Mouse (Mus musculus) limb, embryonic 14.5 days (tissue): ENCODE results near the gene Dok1. TPM values are rescaled to one million over a fixed set of nuclear protein-coding genes. Genes with fewer than 3 reads are reported as not detected.
A peak's percentile ranks its signal among the peaks of the same experiment; 100 is the strongest.

Experiments
- ATAC-seq: fragments of 200-750 bp; cut with Nextera tagmentation; 2 replicates; pipeline ENCODE4 v1.8.0; 2017; ENCODE audit warnings: low read depth, moderate number of reproducible peaks, moderate TSS enrichment; ENCODE audit not compliant: low FRiP score
- DNase-seq: peaks from one replicate; pipeline ENCODE4 v3.0.0-alpha.2; 2015; ENCODE audit warnings: low spot score
- H3K27ac ChIP-seq: fragments of 300-500 bp; sonication (generic); replicated peaks from 2 replicates; pipeline ENCODE4 v1.5.1; 2014; ENCODE audit warnings: low read depth, mild to moderate bottlenecking, low read length, moderate library complexity, mixed read lengths
- H3K27me3 ChIP-seq: fragments of 300-500 bp; sonication (generic); 2 replicates; pipeline ENCODE4 v1.6.1; 2014; ENCODE audit warnings: low read length, mixed read lengths; ENCODE audit not compliant: control insufficient read depth, insufficient read depth
- H3K36me3 ChIP-seq: fragments of 300-500 bp; sonication (generic); 2 replicates; pipeline ENCODE4 v1.6.1; 2014; ENCODE audit warnings: mild to moderate bottlenecking, low read length, moderate library complexity, mixed read lengths; ENCODE audit not compliant: control insufficient read depth, insufficient read depth
- H3K4me1 ChIP-seq: fragments of 300-500 bp; sonication (generic); 2 replicates; pipeline ENCODE4 v1.6.1; 2014; ENCODE audit warnings: antibody characterized with exemption, low read length, mixed read lengths; ENCODE audit not compliant: control insufficient read depth, insufficient read depth
- H3K4me2 ChIP-seq: fragments of 300-500 bp; sonication (generic); replicated peaks from 2 replicates; pipeline ENCODE4 v1.6.1; 2014; ENCODE audit warnings: low read depth, mild to moderate bottlenecking, low read length, moderate library complexity; ENCODE audit not compliant: severe bottlenecking
- H3K4me3 ChIP-seq: fragments of 300-500 bp; sonication (generic); replicated peaks from 2 replicates; pipeline ENCODE4 v1.5.1; 2014; ENCODE audit warnings: low read length
- H3K9ac ChIP-seq: fragments of 300-500 bp; sonication (generic); 2 replicates; pipeline ENCODE4 v1.6.1; 2014; ENCODE audit warnings: mild to moderate bottlenecking, low read depth, low read length, moderate library complexity; ENCODE audit not compliant: severe bottlenecking
- H3K9me3 ChIP-seq: fragments of 300-500 bp; sonication (generic); 2 replicates; pipeline ENCODE4 v1.6.1; 2016; ENCODE audit warnings: low read length; ENCODE audit not compliant: control insufficient read depth
- POLR2A ChIP-seq: fragments of 200-500 bp; IDR thresholded peaks from 2 replicates; pipeline ENCODE4 v1.8.0; 2012; ENCODE audit warnings: inconsistent platforms, mild to moderate bottlenecking, moderate library complexity, borderline replicate concordance; ENCODE audit not compliant: insufficient read depth, insufficient read length; ENCODE audit errors: extremely low read depth
- WGBS: fragments of 180-500 bp; shearing (Covaris S2); extraction: QIAGEN DNeasy Blood & Tissue Kit; methylation state at CpG from one replicate; pipeline ENCODE4 v1.1.7; 2014; 5-methylcytosine and 5-hydroxymethylcytosine counted together
- polyA plus RNA-seq, 2 experiments: library from polyadenylated mRNA; depleted of rRNA in 1 of 2; stranded (reverse) in 1 of 2; unstranded in 1 of 2; fragments of >200 nt; fragmentation: Nextera tagmentation in 1 of 2; extraction: Ambion mirVana in 1 of 2; gene quantifications; 2 replicates each; pipeline versions ENCODE4 v1.2.1 to v1.2.3; 2012 to 2014

Dok1 gene
- polyA plus RNA-seq, 2 experiments, result 11.4 to 17.1 TPM

DNA sequence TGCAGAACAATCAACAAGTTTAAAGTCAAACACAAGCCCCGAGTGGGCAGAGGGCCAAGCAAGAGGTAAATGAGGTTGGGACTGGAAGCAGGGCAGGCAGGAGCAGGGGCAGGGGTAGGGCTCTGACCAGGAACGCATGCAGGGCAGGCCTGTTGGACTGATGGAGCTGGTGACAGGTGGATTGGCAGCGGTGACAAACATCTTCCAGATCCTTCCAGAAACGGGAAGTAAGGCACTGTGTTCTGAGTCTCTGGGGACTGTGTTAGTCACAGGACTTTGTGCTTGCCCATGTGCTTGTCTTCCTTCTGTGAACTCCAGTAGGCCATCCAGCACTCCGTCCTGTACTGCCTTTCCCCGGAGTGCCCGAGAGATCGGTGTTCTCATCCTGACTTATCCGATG is 11.5 kb upstream of the Dok1 start:
- DNase-seq (no peak), ATAC-seq (no peak)
- H3K4me1 ChIP-seq, result no peaks in the 10 kb centered on the region
- H3K4me2 ChIP-seq, result no peak overlapping the region
- H3K9me3 ChIP-seq, result no peaks in the 10 kb centered on the region
- WGBS, result 80% methylated on average over 9 of the region's 9 CpGs
- no peak overlapping the region for H3K27ac ChIP-seq
- H3K36me3 ChIP-seq, result 0 out of 2 replicates have a peak, but pooled peaks cover 4% of the 10 kb centered on the region
- H3K27me3 ChIP-seq, result no peaks in the 10 kb centered on the region
- no peak overlapping the region for H3K9ac ChIP-seq
- no peak overlapping the region for H3K4me3 ChIP-seq
- TF ChIP-seq POLR2A, result no peak

DNA sequence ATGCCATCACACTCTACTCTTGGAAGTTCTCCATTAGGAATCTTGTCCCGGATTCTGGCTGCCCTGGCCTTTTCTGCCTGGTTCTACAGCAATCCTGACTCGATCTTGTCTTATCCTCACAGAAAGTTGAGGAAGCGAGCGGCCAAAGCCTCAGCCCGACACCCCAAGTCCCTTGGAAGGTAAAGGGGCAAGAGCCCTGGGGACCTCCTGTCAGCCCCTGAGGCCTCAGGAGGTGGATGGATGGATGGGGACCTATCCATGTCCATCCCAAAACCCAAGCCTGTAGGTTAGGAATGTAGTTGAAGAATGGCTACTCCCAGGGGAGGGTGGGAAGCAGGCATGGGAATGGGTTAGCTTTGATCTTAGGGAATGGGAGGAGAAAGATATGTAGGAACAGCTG is 10.7 kb upstream of the Dok1 start:
- Histone ChIP-seq H3K4me1 (no peaks in the 10 kb centered on the region), H3K27ac (no peak overlapping the region), H3K36me3 (0 out of 2 replicates have a peak, but pooled peaks cover 4% of the 10 kb centered on the region), H3K27me3 (no peaks in the 10 kb centered on the region), H3K9me3 (no peaks in the 10 kb centered on the region), H3K9ac (no peak overlapping the region), H3K4me3 (no peak overlapping the region), H3K4me2 (no peak overlapping the region)
- 86% methylated on average over 5 of the region's 5 CpGs for WGBS
- no peak for TF ChIP-seq POLR2A
- DNase-seq (no peak), ATAC-seq (no peak)

DNA sequence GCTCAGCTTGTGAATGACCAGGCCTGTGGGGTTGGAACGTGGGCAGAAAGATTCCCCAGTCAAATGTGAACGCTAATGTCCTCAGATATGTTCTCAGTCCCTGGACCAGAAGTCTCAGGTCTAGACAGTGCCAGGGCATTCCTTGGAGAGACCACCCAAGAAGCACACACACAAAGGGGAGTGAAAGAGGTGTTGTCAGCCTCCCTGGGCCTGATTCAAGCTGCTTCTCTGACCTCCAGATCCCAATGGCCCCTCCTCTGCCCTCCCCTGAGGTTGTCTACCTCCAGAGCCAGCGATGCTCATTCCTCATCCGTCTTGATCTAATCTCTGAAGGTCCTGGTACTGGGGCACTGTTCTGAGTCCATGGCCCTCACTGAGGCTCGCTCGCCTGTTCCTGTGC is 10.3 kb upstream of the Dok1 start:
- no peaks in the 10 kb centered on the region for H3K27me3 ChIP-seq
- peaks cover 2% of the 10 kb centered on the region; the same call in 1 of the 2 replicates for H3K4me1 ChIP-seq
- no peaks in the 10 kb centered on the region for H3K9me3 ChIP-seq
- ATAC-seq, result no peak
- no peak for DNase-seq
- H3K36me3 ChIP-seq, result 0 out of 2 replicates have a peak, but pooled peaks cover 4% of the 10 kb centered on the region
- no peak overlapping the region for H3K27ac ChIP-seq
- 65% methylated on average over 6 of the region's 6 CpGs for WGBS
- H3K9ac ChIP-seq, result no peak overlapping the region
- no peak overlapping the region for H3K4me3 ChIP-seq
- no peak overlapping the region for H3K4me2 ChIP-seq
- TF ChIP-seq POLR2A, result no peak

DNA sequence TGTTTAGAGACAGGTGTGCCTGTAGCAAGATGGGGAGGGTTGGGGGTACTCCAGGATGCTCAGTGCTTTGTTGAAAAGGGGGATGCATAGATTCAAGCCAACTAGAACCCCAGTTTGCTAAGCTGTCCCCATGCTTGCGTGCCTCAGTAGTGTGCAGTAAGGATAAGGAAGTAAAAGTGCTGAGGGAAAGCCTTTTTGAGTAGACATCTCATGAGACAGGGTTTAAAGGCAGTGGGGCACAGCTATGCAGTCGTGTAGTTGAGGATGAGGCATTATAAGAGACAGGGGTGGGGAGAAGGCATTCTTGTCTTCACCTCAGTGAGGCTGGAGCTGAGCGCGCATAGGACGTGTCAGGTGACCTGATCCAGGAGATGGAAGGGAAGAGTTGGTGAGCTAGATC is 7.3 kb upstream of the Dok1 start:
- ATAC-seq (no peak), DNase-seq (no peak)
- WGBS, result 76% methylated on average over 5 of the region's 5 CpGs
- Histone ChIP-seq H3K4me2 (no peak overlapping the region), H3K9ac (no peak overlapping the region), H3K9me3 (no peaks in the 10 kb centered on the region), H3K27ac (no peak overlapping the region), H3K4me1 (peaks cover 8% of the 10 kb centered on the region), H3K36me3 (peaks cover 4% of the 10 kb centered on the region; the same call in 1 of the 2 replicates), H3K27me3 (no peaks in the 10 kb centered on the region), H3K4me3 (no peak overlapping the region)
- TF ChIP-seq POLR2A, result no peak

DNA sequence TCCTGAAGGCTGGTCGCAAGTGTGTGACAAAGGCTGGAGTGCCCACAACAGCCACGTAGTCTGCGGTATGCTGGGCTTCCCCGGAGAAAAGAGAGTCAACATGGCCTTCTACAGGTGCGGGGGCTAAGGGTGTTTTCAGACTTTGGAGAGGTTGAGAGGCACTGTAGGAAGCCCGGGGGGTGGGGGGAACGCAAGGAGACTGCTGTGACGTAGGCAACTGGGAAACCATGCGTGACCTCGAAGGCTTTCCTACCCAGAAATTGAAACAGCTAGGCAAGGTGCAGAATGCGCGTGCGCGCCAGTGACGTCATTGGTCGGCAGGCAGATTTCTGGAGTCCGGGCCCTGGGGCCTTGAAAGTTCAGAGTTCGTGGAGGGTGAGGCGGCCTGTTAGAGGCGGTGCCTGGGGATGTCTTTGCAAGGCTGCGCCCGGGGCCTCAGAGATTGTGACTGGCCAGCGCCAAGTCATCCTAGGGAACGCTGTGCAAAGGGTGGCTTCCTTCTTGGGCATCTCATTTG is 5.3 kb upstream of the Dok1 start:
- WGBS, result 10% methylated on average over 24 of the region's 24 CpGs
- H3K27me3 ChIP-seq, result no peaks in the 10 kb centered on the region
- H3K4me2 ChIP-seq, result peak overlapping the region; percentile 35
- H3K4me1 ChIP-seq, result peaks cover 19% of the 10 kb centered on the region
- TF ChIP-seq POLR2A, result no peak
- no peaks in the 10 kb centered on the region for H3K9me3 ChIP-seq
- H3K4me3 ChIP-seq, result 0 out of 2 replicates have a peak overlapping the region, but pooled peaks have one; percentile 6
- peaks cover 4% of the 10 kb centered on the region; the same call in 1 of the 2 replicates for H3K36me3 ChIP-seq
- H3K27ac ChIP-seq, result no peak overlapping the region
- peak; percentile 50 for ATAC-seq
- peak; percentile 54 for DNase-seq
- H3K9ac ChIP-seq, result 0 out of 2 replicates have a peak overlapping the region, but pooled peaks have one; percentile 25
